Mouse (Mus musculus) limb, embryonic 10.5 days (tissue): ENCODE results near the gene Hsd3b5. TPM values are rescaled to one million over a fixed set of nuclear protein-coding genes. Genes with fewer than 3 reads are reported as not detected.
"Not testable (repeated sequence)": the region's sequence is repeated elsewhere in the genome, so short reads cannot be mapped to it uniquely, and the experiment has no call there.

ENCODE experiments used
- DNase-seq: peaks from one replicate; pipeline ENCODE4 v3.0.0-alpha.2; 2017; ENCODE audit warnings: low spot score
- H3K27ac ChIP-seq: fragments of 300-500 bp; sonication (generic); 2 replicates; pipeline ENCODE4 v1.5.1; 2016; ENCODE audit warnings: mild to moderate bottlenecking
- H3K27me3 ChIP-seq: fragments of 300-500 bp; sonication (generic); 2 replicates; pipeline ENCODE4 v1.6.1; 2016; ENCODE audit warnings: low read depth, mild to moderate bottlenecking; ENCODE audit not compliant: poor library complexity, severe bottlenecking
- H3K36me3 ChIP-seq: fragments of 300-500 bp; sonication (generic); 2 replicates; pipeline ENCODE4 v1.6.1; 2016; ENCODE audit warnings: mild to moderate bottlenecking, moderate library complexity
- H3K4me1 ChIP-seq: fragments of 300-500 bp; sonication (generic); 2 replicates; pipeline ENCODE4 v1.6.1; 2016
- H3K4me3 ChIP-seq: fragments of 300-500 bp; sonication (generic); 2 replicates; pipeline ENCODE4 v1.5.1; 2016; ENCODE audit warnings: mild to moderate bottlenecking, moderate library complexity
- H3K9me3 ChIP-seq: fragments of 300-500 bp; sonication (generic); replicated peaks from 2 replicates; pipeline ENCODE4 v1.6.1; 2016; ENCODE audit warnings: mild to moderate bottlenecking
- WGBS: fragments of 180-500 bp; shearing (Covaris S2); methylation state at CpG from one replicate; pipeline ENCODE4 v1.1.7; 2016; 5-methylcytosine and 5-hydroxymethylcytosine counted together
- polyA plus RNA-seq: library from polyadenylated mRNA; unstranded; fragments of >200 nt; fragmentation: Nextera tagmentation; extraction: Ambion mirVana; gene quantifications from 2 replicates; pipeline ENCODE4 v1.2.1, GENCODE M21; 2016

Hsd3b5 gene
- polyA plus RNA-seq, result not detected in 2 replicates

- Histone ChIP-seq H3K4me3 (no peak within 1 kb of the TSS), H3K27me3 (no peaks in the 10 kb centered on the region), H3K36me3 (no peaks in the 10 kb centered on the region), H3K4me1 (no peaks in the 10 kb centered on the region), H3K9me3 (no peaks in the 10 kb centered on the region), H3K27ac (no peak within 1 kb of the TSS)
- no peak for DNase-seq
Observed at GRCm38 (mm10) chr3:98630152-98630551, at the start of gene Hsd3b5. Gene Hsd3b5, minus strand, starts transcription at chr3:98630252.

GRCm38 (mm10) chr3:98635145-98635544 is 5.1 kb upstream of the Hsd3b5 start:
- Histone ChIP-seq H3K36me3 (no peaks in the 10 kb centered on the region), H3K4me3 (no peak overlapping the region), H3K27ac (no peak overlapping the region), H3K9me3 (no peaks in the 10 kb centered on the region), H3K4me1 (no peaks in the 10 kb centered on the region), H3K27me3 (no peaks in the 10 kb centered on the region)
- no peak for DNase-seq
- 87% methylated on average over 1 of the region's 1 CpGs for WGBS

GRCm38 (mm10) chr3:98629633-98630032 is 419 bp downstream of the Hsd3b5 start:
- 87% methylated on average over 3 of the region's 3 CpGs for WGBS
- Histone ChIP-seq H3K27ac (no peak overlapping the region), H3K4me3 (no peak overlapping the region), H3K36me3 (no peaks in the 10 kb centered on the region), H3K9me3 (no peaks in the 10 kb centered on the region), H3K4me1 (no peaks in the 10 kb centered on the region), H3K27me3 (no peaks in the 10 kb centered on the region)
- DNase-seq, result no peak

- H3K27me3 ChIP-seq, H3K9me3 ChIP-seq, DNase-seq, H3K27ac ChIP-seq, H3K4me3 ChIP-seq, H3K4me1 ChIP-seq, H3K36me3 ChIP-seq: not testable (repeated sequence)
- WGBS, result 73% methylated on average over 1 of the region's 1 CpGs
Observed at GRCm38 (mm10) chr3:98616786-98617185, 13.3 kb downstream of the Hsd3b5 start.

GRCm38 (mm10) chr3:98616244-98616643 is 13.8 kb downstream of the Hsd3b5 start:
- H3K36me3 ChIP-seq, H3K9me3 ChIP-seq, H3K4me1 ChIP-seq, DNase-seq, H3K27ac ChIP-seq, H3K4me3 ChIP-seq, H3K27me3 ChIP-seq: not testable (repeated sequence)
- whole genome bisulfite sequencing, result 28% methylated on average over 2 of the region's 2 CpGs

GRCm38 (mm10) chr3:98614406-98614927 is 15.6 kb downstream of the Hsd3b5 start:
- H3K27ac ChIP-seq, H3K4me3 ChIP-seq, DNase-seq, H3K36me3 ChIP-seq, H3K27me3 ChIP-seq, H3K4me1 ChIP-seq, H3K9me3 ChIP-seq: not testable (repeated sequence)
- WGBS, result 81% methylated on average over 2 of the region's 2 CpGs

- Histone ChIP-seq H3K9me3 (no peaks in the 10 kb centered on the region), H3K4me1 (no peaks in the 10 kb centered on the region), H3K27ac (no peak overlapping the region), H3K4me3 (no peak overlapping the region), H3K27me3 (no peaks in the 10 kb centered on the region), H3K36me3 (no peaks in the 10 kb centered on the region)
- no peak for DNase-seq
Observed at GRCm38 (mm10) chr3:98613963-98614362, 16.1 kb downstream of the Hsd3b5 start.

- H3K27ac ChIP-seq, H3K4me3 ChIP-seq, H3K27me3 ChIP-seq, H3K9me3 ChIP-seq, DNase-seq, H3K36me3 ChIP-seq, H3K4me1 ChIP-seq: not testable (repeated sequence)
Observed at GRCm38 (mm10) chr3:98613540-98613939, 16.5 kb downstream of the Hsd3b5 start.

- DNase-seq, result no peak
- no peaks in the 10 kb centered on the region for H3K4me1 ChIP-seq
- no peak within 1 kb of the TSS for H3K4me3 ChIP-seq
- no peak within 1 kb of the TSS for H3K27ac ChIP-seq
- no peaks in the 10 kb centered on the region for H3K9me3 ChIP-seq
- no peaks in the 10 kb centered on the region for H3K36me3 ChIP-seq
- H3K27me3 ChIP-seq, result no peaks in the 10 kb centered on the region
Observed at GRCm38 (mm10) chr3:98588707-98589106, 41.3 kb downstream of the Hsd3b5 start, which contains the start of gene Gm10681. Gene Gm10681, minus strand, starts transcription at chr3:98588807.

GRCm38 (mm10) chr3:98587721-98588120 is 42.3 kb downstream of the Hsd3b5 start:
- Histone ChIP-seq H3K4me3 (no peak overlapping the region), H3K27ac (no peak overlapping the region), H3K27me3 (no peaks in the 10 kb centered on the region), H3K4me1 (no peaks in the 10 kb centered on the region), H3K9me3 (no peaks in the 10 kb centered on the region), H3K36me3 (no peaks in the 10 kb centered on the region)
- WGBS, result 87% methylated on average over 2 of the region's 2 CpGs
- DNase-seq, result no peak

- not testable (repeated sequence) for H3K27me3 ChIP-seq, H3K4me3 ChIP-seq, H3K9me3 ChIP-seq, H3K36me3 ChIP-seq, DNase-seq, H3K27ac ChIP-seq, H3K4me1 ChIP-seq
Observed at GRCm38 (mm10) chr3:98582622-98583021, 47.4 kb downstream of the Hsd3b5 start.

- not testable (repeated sequence) for H3K4me1 ChIP-seq, H3K4me3 ChIP-seq, H3K27ac ChIP-seq, H3K36me3 ChIP-seq, H3K27me3 ChIP-seq, H3K9me3 ChIP-seq, DNase-seq
- WGBS, result no CpG with 5 or more reads among the region's 1 CpGs
Observed at GRCm38 (mm10) chr3:98582202-98582601, 47.9 kb downstream of the Hsd3b5 start.

GRCm38 (mm10) chr3:98581024-98581423 is 49.0 kb downstream of the Hsd3b5 start:
- not testable (repeated sequence) for H3K27me3 ChIP-seq, DNase-seq, H3K4me1 ChIP-seq, H3K27ac ChIP-seq, H3K36me3 ChIP-seq, H3K4me3 ChIP-seq, H3K9me3 ChIP-seq
- WGBS, result 90% methylated on average over 1 of the region's 1 CpGs
